Mouse (Mus musculus) megakaryocyte, embryonic 14.5 days (primary cell): ENCODE measurements around the gene Psmc5.

Experiments
- FLI1 ChIP-seq: IDR thresholded peaks from 2 replicates; pipeline ENCODE4 v1.6.1; 2012; ENCODE audit warnings: low read length, inconsistent platforms, mixed read lengths
- GATA1 ChIP-seq: IDR thresholded peaks from 3 replicates; pipeline ENCODE4 v1.6.1; 2012; ENCODE audit warnings: mixed read lengths, low read length, inconsistent platforms, borderline replicate concordance

- TF ChIP-seq FLI1 (no peak), GATA1 (no peak)
Observed at GRCm38 (mm10) chr11:106255174-106255573, 780 bp upstream of the Psmc5 start.
